In the genomic region with DNA sequence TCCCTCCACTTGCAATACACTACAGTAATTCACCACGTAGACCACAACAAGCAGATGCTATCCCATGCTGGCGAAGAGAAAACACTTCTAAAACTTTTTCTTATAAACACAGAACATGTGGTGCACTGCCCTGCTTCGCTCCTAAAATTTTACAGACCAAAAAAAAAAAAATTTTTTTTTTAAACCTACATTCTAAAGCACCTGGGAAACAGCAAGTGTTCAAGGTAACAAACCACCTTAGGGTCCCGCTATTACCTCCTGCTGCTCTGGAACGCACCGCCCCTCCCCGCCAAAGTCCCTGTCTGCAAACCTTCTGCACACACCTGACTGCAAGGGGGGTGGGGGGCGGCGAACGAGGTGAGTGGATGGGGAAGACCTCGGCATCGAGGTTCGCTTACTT, we compare ENCODE assay signal across 8 mouse cellular contexts. TPM values are rescaled to one million over a fixed set of nuclear protein-coding genes. Genes with fewer than 3 reads are reported as not detected.
A peak's percentile ranks its signal among the peaks of the same experiment; 100 is the strongest.
DNase-seq lines count a peak whose midpoint lies in the region; ATAC-seq and TF ChIP-seq lines count a peak whose summit lies in the region.

A gene (plus strand): TSS at position 301 of the 400 bp plus-strand sequence.

- H3K4me3 ChIP-seq in thymus, adult 2 months (ENCODE audit: control insufficient read depth, insufficient read depth, low read length) = peak within 1 kb of the TSS; percentile 88
- peak within 1 kb of the TSS; percentile 77 for H3K4me3 ChIP-seq in embryonic facial prominence, embryonic 15.5 days (replicated peaks)
- H3K4me3 ChIP-seq in heart, postnatal 0 days (ENCODE audit: low read depth, low read length) = peak within 1 kb of the TSS; percentile 92
- peak within 1 kb of the TSS; percentile 96 for H3K4me3 ChIP-seq in limb, embryonic 10.5 days
- peak within 1 kb of the TSS; percentile 90 for H3K4me3 ChIP-seq in neural tube, embryonic 15.5 days (replicated peaks)

- WGBS in thymus, adult 2 months = 0% methylated on average over 13 of the region's 13 CpGs
- under 1% methylated on average over 13 of the region's 13 CpGs for WGBS in embryonic facial prominence, embryonic 15.5 days
- WGBS in heart, postnatal 0 days = under 1% methylated on average over 13 of the region's 13 CpGs
- WGBS in limb, embryonic 10.5 days = 1% methylated on average over 13 of the region's 13 CpGs
- 0% methylated on average over 13 of the region's 13 CpGs for WGBS in neural tube, embryonic 15.5 days

- peak within 1 kb of the TSS; percentile 87 for H3K27ac ChIP-seq in thymus, adult 2 months (ENCODE audit: control insufficient read depth, insufficient read depth, low read length)
- H3K27ac ChIP-seq in embryonic facial prominence, embryonic 15.5 days (replicated peaks) = peak within 1 kb of the TSS; percentile 98
- H3K27ac ChIP-seq in heart, postnatal 0 days (ENCODE audit: low read depth) = peak within 1 kb of the TSS; percentile 98
- peak within 1 kb of the TSS; percentile 98 for H3K27ac ChIP-seq in limb, embryonic 10.5 days
- peak within 1 kb of the TSS; percentile 100 for H3K27ac ChIP-seq in neural tube, embryonic 15.5 days (replicated peaks)

- DNase-seq in thymus, adult 2 months = no peak
- no peak for DNase-seq in thymus, postnatal 10 days (ENCODE audit: low spot score in 2 of 2)
- no peak for DNase-seq in heart, postnatal 0 days (ENCODE audit: low spot score)
- no peak for DNase-seq in limb, embryonic 10.5 days (ENCODE audit: low spot score)
- no peak for DNase-seq in retina, postnatal 1 day
- no peak for DNase-seq in frontal cortex, postnatal 36 days (ENCODE audit: low spot score in 2 of 2)

- no peak for TF ChIP-seq POLR2A in thymus, adult 2 months (IDR thresholded peaks at IDR 0.05; ENCODE audit: control insufficient read depth, extremely low read depth, insufficient read depth, low read length, poor library complexity)

- no peak for TF ChIP-seq CTCF in thymus, adult 2 months (IDR thresholded peaks at IDR 0.05; ENCODE audit: borderline replicate concordance, control insufficient read depth, extremely low read depth, insufficient read depth, low read length, poor library complexity)
- no peak for TF ChIP-seq CTCF in heart, postnatal 0 days (IDR thresholded peaks at IDR 0.05; ENCODE audit: low read depth)

- H3K4me2 ChIP-seq in embryonic facial prominence, embryonic 15.5 days (replicated peaks) = peak within 1 kb of the TSS; percentile 68
- H3K4me2 ChIP-seq in heart, postnatal 0 days (ENCODE audit: low read depth, low read length) = peak within 1 kb of the TSS; percentile 96
- H3K4me2 ChIP-seq in neural tube, embryonic 15.5 days = peak within 1 kb of the TSS; percentile 76

- H3K4me1 ChIP-seq in thymus, adult 2 months (replicated peaks; ENCODE audit: control insufficient read depth, insufficient read depth, low read length) = peaks cover 6% of the 10 kb centered on the region; the same call in 1 of the 2 replicates
- H3K4me1 ChIP-seq in embryonic facial prominence, embryonic 15.5 days = peaks cover 20% of the 10 kb centered on the region
- peaks cover 17% of the 10 kb centered on the region; the same call in 1 of the 2 replicates for H3K4me1 ChIP-seq in heart, postnatal 0 days (ENCODE audit: control insufficient read depth, insufficient read depth)
- H3K4me1 ChIP-seq in limb, embryonic 10.5 days = peaks cover 40% of the 10 kb centered on the region
- peaks cover 41% of the 10 kb centered on the region for H3K4me1 ChIP-seq in neural tube, embryonic 15.5 days

- no peak for ATAC-seq in embryonic facial prominence, embryonic 15.5 days (ENCODE audit: insufficient number of reproducible peaks, low FRiP score, low TSS enrichment, low read depth)
- no peak for ATAC-seq in heart, postnatal 0 days (ENCODE audit: insufficient read depth, low read depth)
- no peak for ATAC-seq in neural tube, embryonic 15.5 days (ENCODE audit: low FRiP score)

- no peak for TF ChIP-seq EP300 in heart, postnatal 0 days (IDR thresholded peaks at IDR 0.05; ENCODE audit: low read depth)

- H3K9me3 ChIP-seq in embryonic facial prominence, embryonic 15.5 days (replicated peaks) = no peaks in the 10 kb centered on the region
- H3K9me3 ChIP-seq in heart, postnatal 0 days (replicated peaks; ENCODE audit: control insufficient read depth, low read length) = no peaks in the 10 kb centered on the region
- H3K9me3 ChIP-seq in limb, embryonic 10.5 days (replicated peaks) = no peaks in the 10 kb centered on the region
- H3K9me3 ChIP-seq in neural tube, embryonic 15.5 days (replicated peaks) = no peaks in the 10 kb centered on the region

- no peaks in the 10 kb centered on the region for H3K27me3 ChIP-seq in thymus, adult 2 months (ENCODE audit: control insufficient read depth, insufficient read depth, low read length)
- no peaks in the 10 kb centered on the region for H3K27me3 ChIP-seq in embryonic facial prominence, embryonic 15.5 days
- no peaks in the 10 kb centered on the region for H3K27me3 ChIP-seq in heart, postnatal 0 days (ENCODE audit: control insufficient read depth, insufficient read depth, low read length)
- H3K27me3 ChIP-seq in limb, embryonic 10.5 days (ENCODE audit: low read depth, poor library complexity, severe bottlenecking) = no peaks in the 10 kb centered on the region
- no peaks in the 10 kb centered on the region for H3K27me3 ChIP-seq in neural tube, embryonic 15.5 days (replicated peaks)

- H3K36me3 ChIP-seq in thymus, adult 2 months (ENCODE audit: control insufficient read depth, insufficient read depth, low read length) = no peaks in the 10 kb centered on the region
- H3K36me3 ChIP-seq in embryonic facial prominence, embryonic 15.5 days = no peaks in the 10 kb centered on the region
- peaks cover 3% of the 10 kb centered on the region; the same call in 1 of the 2 replicates for H3K36me3 ChIP-seq in heart, postnatal 0 days (replicated peaks; ENCODE audit: control insufficient read depth, insufficient read depth, low read length)
- H3K36me3 ChIP-seq in limb, embryonic 10.5 days = 0 out of 2 replicates have a peak, but pooled peaks cover 4% of the 10 kb centered on the region
- H3K36me3 ChIP-seq in neural tube, embryonic 15.5 days = no peaks in the 10 kb centered on the region

- H3K9ac ChIP-seq in embryonic facial prominence, embryonic 15.5 days = peak within 1 kb of the TSS; percentile 81
- H3K9ac ChIP-seq in heart, postnatal 0 days (replicated peaks; ENCODE audit: low read depth, low read length) = peak within 1 kb of the TSS; percentile 93
- peak within 1 kb of the TSS; percentile 90 for H3K9ac ChIP-seq in neural tube, embryonic 15.5 days (replicated peaks)

RNA-seq across cellular contexts. Expression of the gene that starts here (rescaled TPM):
- 156 and 184 TPM in 2 replicates for polyA plus RNA-seq in thymus, adult 2 months (2012; rRNA removed)
- 91.4 and 92.5 TPM in 2 replicates for polyA plus RNA-seq in embryonic facial prominence, embryonic 15.5 days (2015; fragmentation: Nextera tagmentation; extraction: Ambion mirVana)
- 61.4 and 81.9 TPM in 2 replicates for total RNA-seq in heart, postnatal 0 days (2014; rRNA removed; ENCODE audit: low replicate concordance)
- 81.3 and 87.8 TPM in 2 replicates for polyA plus RNA-seq in heart, postnatal 0 days (2015; fragmentation: Nextera tagmentation; extraction: Ambion mirVana)
- 84.2 and 87.8 TPM in 2 replicates for polyA plus RNA-seq in limb, embryonic 10.5 days (2016; fragmentation: Nextera tagmentation; extraction: Ambion mirVana)
- 39.8 and 57.3 TPM in 2 replicates for polyA plus RNA-seq in neural tube, embryonic 15.5 days (2015; fragmentation: Nextera tagmentation; extraction: Ambion mirVana)
